Mouse (Mus musculus) gastrocnemius, postnatal 4 days (tissue): ENCODE data around the gene Bak1. TPM values are rescaled to one million over a fixed set of nuclear protein-coding genes. Genes with fewer than 3 reads are reported as not detected.
A peak's percentile ranks its signal among the peaks of the same experiment; 100 is the strongest.

Experiments used
- DNase-seq, 2 experiments: peaks; one replicate each; pipeline ENCODE4 v3.0.0; 2021 to 2022; ENCODE audit warnings: low spot score in 2 of 2, mixed read lengths in 2 of 2
- long read RNA-seq, 2 experiments: library from polyadenylated mRNA; stranded (forward); transcript quantifications; one replicate each; pipeline ENCODE4 v2.0.0; 2021
- total RNA-seq, 2 experiments: library from RNA; stranded (reverse); gene quantifications; 2 replicates each; pipeline ENCODE4 v1.2.3; 2021

The Bak1 gene
- 10 to 100 TPM; 30.2 to 35.2 TPM for total RNA-seq
- long read RNA-seq, experiment 1, partial matches to known transcripts = 0 of 7 reads
- long read RNA-seq, experiment 1, other reads (novel, unspliced or antisense) = 5 of 7 reads
- long read RNA-seq, experiment 2, partial matches to known transcripts = 0 of 6 reads
- long read RNA-seq, experiment 2, other reads (novel, unspliced or antisense) = 3 of 6 reads

GRCm38 (mm10) chr17:27028909-27029308 lies at the start of gene Bak1:
Gene Bak1, minus strand, starts transcription at chr17:27029009.
- no peak for DNase-seq

GRCm38 (mm10) chr17:27078499-27078898 lies 49.7 kb upstream of the Bak1 start:
- no peak for DNase-seq

- DNase-seq = no peak
Observed at GRCm38 (mm10) chr17:27077920-27078319, 49.1 kb upstream of the Bak1 start.

- DNase-seq = no peak
Observed at GRCm38 (mm10) chr17:27077133-27077532, 48.3 kb upstream of the Bak1 start.

GRCm38 (mm10) chr17:27074849-27075745 lies 46.3 kb upstream of the Bak1 start:
- DNase-seq = no peak

GRCm38 (mm10) chr17:27074236-27074635 lies 45.4 kb upstream of the Bak1 start:
- no peak for DNase-seq

- DNase-seq = no peak
Observed at GRCm38 (mm10) chr17:27073778-27074177, 45.0 kb upstream of the Bak1 start.

GRCm38 (mm10) chr17:27073126-27073525 lies 44.3 kb upstream of the Bak1 start:
- no peak for DNase-seq

GRCm38 (mm10) chr17:27072363-27072762 lies 43.6 kb upstream of the Bak1 start:
- no peak for DNase-seq

- peak in 1 of 2 experiments; percentile 48 for DNase-seq
Observed at GRCm38 (mm10) chr17:27071630-27072029, 42.8 kb upstream of the Bak1 start.

- DNase-seq = no peak
Observed at GRCm38 (mm10) chr17:27070913-27071312, 42.1 kb upstream of the Bak1 start.

- DNase-seq = no peak
Observed at GRCm38 (mm10) chr17:27069071-27069470, 40.3 kb upstream of the Bak1 start.

GRCm38 (mm10) chr17:27066065-27066464 lies 37.3 kb upstream of the Bak1 start:
- DNase-seq = no peak

GRCm38 (mm10) chr17:27064195-27064594 lies 35.4 kb upstream of the Bak1 start:
- DNase-seq = no peak

- DNase-seq = no peak
Observed at GRCm38 (mm10) chr17:27063717-27064116, 34.9 kb upstream of the Bak1 start.

GRCm38 (mm10) chr17:27062684-27063083 lies 33.9 kb upstream of the Bak1 start:
- no peak for DNase-seq

GRCm38 (mm10) chr17:27061727-27062126 lies 32.9 kb upstream of the Bak1 start:
- DNase-seq = no peak

GRCm38 (mm10) chr17:27060698-27061097 lies 31.9 kb upstream of the Bak1 start:
- no peak for DNase-seq

- DNase-seq = no peak
Observed at GRCm38 (mm10) chr17:27057517-27058055, 28.8 kb upstream of the Bak1 start.

- peak; percentile 49 to 66 for DNase-seq
Observed at GRCm38 (mm10) chr17:27056812-27057516, 28.2 kb upstream of the Bak1 start, which contains the start of gene Itpr3. Gene Itpr3, plus strand, starts transcription at chr17:27057304.

- peak in 1 of 2 experiments; percentile 35 for DNase-seq
Observed at GRCm38 (mm10) chr17:27056170-27056569, 27.4 kb upstream of the Bak1 start.
